Mouse (Mus musculus) spleen, embryonic (tissue): Measurements from ENCODE around the gene Ccdc122.
"Not testable (repeated sequence)": the region's sequence is repeated elsewhere in the genome, so short reads cannot be mapped to it uniquely, and the experiment has no call there.

ENCODE experiments used
- CTCF ChIA-PET: fragments of 350-600 bp; sonication (Branson Sonifier 250); formaldehyde crosslinking; loops from one replicate; lab custom pipeline; 2022; lab: Charles Lee

Gene Ccdc122

GRCm38 (mm10) chr14:77110622-77111021 is 74.0 kb downstream of the Ccdc122 start:
- CTCF ChIA-PET, result not testable (repeated sequence)

GRCm38 (mm10) chr14:77130612-77131011 is 94.0 kb downstream of the Ccdc122 start:
- CTCF ChIA-PET, result no interaction called here

GRCm38 (mm10) chr14:77136936-77137335 is 100.4 kb downstream of the Ccdc122 start:
- CTCF ChIA-PET, result no interaction called here

- CTCF ChIA-PET, result interaction anchor here (0.6 kb wide), 2 partner anchors 57 to 140 kb away, joined by 3 to 4 read pairs; no protein-coding TSS in a partner anchor
Observed at GRCm38 (mm10) chr14:77141324-77142282, 105.0 kb downstream of the Ccdc122 start.

GRCm38 (mm10) chr14:77145103-77145502 is 108.5 kb downstream of the Ccdc122 start:
- CTCF ChIA-PET, result interaction anchor here (1.1 kb wide), 1 partner anchor 1128 kb away, joined by 3 read pairs; no protein-coding TSS in a partner anchor

- CTCF ChIA-PET, result no interaction called here
Observed at GRCm38 (mm10) chr14:77147635-77148034, 111.1 kb downstream of the Ccdc122 start.

GRCm38 (mm10) chr14:77150556-77150955 is 114.0 kb downstream of the Ccdc122 start:
- CTCF ChIA-PET, result no interaction called here

GRCm38 (mm10) chr14:77151431-77151830 is 114.9 kb downstream of the Ccdc122 start:
- CTCF ChIA-PET, result no interaction called here

GRCm38 (mm10) chr14:77156222-77156910 is 119.8 kb downstream of the Ccdc122 start, which contains the start of gene Enox1:
TSS of gene Enox1 (plus strand) at chr14:77156763.
- CTCF ChIA-PET, result no interaction called here

GRCm38 (mm10) chr14:77156911-77157504 is 120.4 kb downstream of the Ccdc122 start:
- CTCF ChIA-PET, result no interaction called here

GRCm38 (mm10) chr14:77157505-77157911 is 120.9 kb downstream of the Ccdc122 start:
- CTCF ChIA-PET, result no interaction called here

- CTCF ChIA-PET, result no interaction called here
Observed at GRCm38 (mm10) chr14:77159397-77159796, 122.8 kb downstream of the Ccdc122 start.
